Comparison of ENCODE assay signal across 24 mouse cellular contexts in the genomic region with DNA sequence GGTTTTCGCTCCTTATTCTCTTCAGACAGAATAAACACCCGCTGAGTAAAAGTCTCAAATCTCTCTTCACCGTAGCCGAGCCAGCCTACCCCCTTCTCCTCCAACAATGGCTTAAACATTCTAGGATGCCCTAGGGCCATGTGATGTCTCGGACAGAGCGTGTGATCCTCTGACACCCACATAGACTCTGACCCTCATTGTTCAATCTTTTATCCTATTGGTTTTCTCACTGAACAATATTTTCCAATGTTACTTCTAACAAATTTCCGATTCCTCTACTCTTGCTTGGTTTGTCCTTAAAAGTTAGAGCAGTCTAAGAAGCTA. TPM values are rescaled to one million over a fixed set of nuclear protein-coding genes. Genes with fewer than 3 reads are reported as not detected.
A peak's percentile ranks its signal among the peaks of the same experiment; 100 is the strongest.
DNase-seq lines count a peak whose midpoint lies in the region; ATAC-seq and TF ChIP-seq lines count a peak whose summit lies in the region.
"Had no signal": no experiment of that assay in that cellular context is flagged by ENCODE, and none has a peak within 500 bp of the region (broad histone marks: within the 10 kb centered on the region; RNA-seq: fewer than 3 reads in every experiment).

No protein-coding gene starts in this region.

- 30% methylated on average over 7 of the region's 7 CpGs for WGBS in midbrain, embryonic 11.5 days
- 36% methylated on average over 7 of the region's 7 CpGs for WGBS in midbrain, embryonic 10.5 days
- WGBS in forebrain, embryonic 13.5 days, result 38% methylated on average over 7 of the region's 7 CpGs
- WGBS in hindbrain, embryonic 16.5 days, result 42% methylated on average over 7 of the region's 7 CpGs
- 55% methylated on average over 7 of the region's 7 CpGs for WGBS in neural tube, embryonic 14.5 days

- DNase-seq in midbrain, embryonic 11.5 days (ENCODE audit: low spot score, missing footprints), result no peak
- no peak for DNase-seq in midbrain, embryonic 10.5 days (ENCODE audit: low spot score)
- DNase-seq in left cerebral cortex, adult 2 months (ENCODE audit: extremely low spot score in 1 of 2, low spot score in 2 of 2), result no peak
- DNase-seq: cerebellum, adult 2 months; embryo, embryonic 11 days; gastrocnemius, postnatal 36 days; kidney, adult 8-10 months; liver, embryonic 13.5 days; right cerebral cortex, adult 18-20 months; thymus, postnatal 14 days had no signal

- intact Hi-C loops in left cerebral cortex, adult 2 months (cut with DNase I), result no loop called here

- no peak overlapping the region for H3K4me3 ChIP-seq in midbrain, embryonic 11.5 days (ENCODE audit: low read depth, low read length)
- no peak overlapping the region for H3K4me3 ChIP-seq in midbrain, embryonic 10.5 days
- H3K4me3 ChIP-seq in forebrain, embryonic 13.5 days, result no peak overlapping the region
- peak overlapping the region; percentile 15 for H3K4me3 ChIP-seq in hindbrain, embryonic 16.5 days (ENCODE audit: low read length)
- no peak overlapping the region for H3K4me3 ChIP-seq in neural tube, embryonic 14.5 days (ENCODE audit: low read depth, low read length)
- H3K4me3 ChIP-seq in left cerebral cortex, adult 2 months, result no peak overlapping the region
- H3K4me3 ChIP-seq: heart, embryonic 15.5 days; liver, embryonic 13.5 days had no signal

- H3K4me1 ChIP-seq in midbrain, embryonic 11.5 days (ENCODE audit: control insufficient read depth, insufficient read depth, low read length), result no peaks in the 10 kb centered on the region; the same call in 1 of the 2 replicates
- peaks cover 10% of the 10 kb centered on the region for H3K4me1 ChIP-seq in midbrain, embryonic 10.5 days
- 0 out of 2 replicates have a peak, but pooled peaks cover 2% of the 10 kb centered on the region for H3K4me1 ChIP-seq in forebrain, embryonic 13.5 days
- H3K4me1 ChIP-seq in hindbrain, embryonic 16.5 days (ENCODE audit: control insufficient read depth, insufficient read depth, low read depth, low read length), result no peaks in the 10 kb centered on the region; the same call in 1 of the 2 replicates
- H3K4me1 ChIP-seq in neural tube, embryonic 14.5 days (ENCODE audit: control insufficient read depth, insufficient read depth, low read length), result no peaks in the 10 kb centered on the region
- H3K4me1 ChIP-seq: heart, embryonic 15.5 days; liver, embryonic 13.5 days had no signal

- peak overlapping the region; percentile 4; the same call in 1 of the 2 replicates for H3K9ac ChIP-seq in midbrain, embryonic 11.5 days (ENCODE audit: low read length)
- H3K9ac ChIP-seq in forebrain, embryonic 13.5 days, result no peak overlapping the region
- H3K9ac ChIP-seq in hindbrain, embryonic 16.5 days (ENCODE audit: low read depth, low read length), result no peak overlapping the region
- H3K9ac ChIP-seq in neural tube, embryonic 14.5 days (replicated peaks; ENCODE audit: low read depth, low read length), result no peak overlapping the region
- H3K9ac ChIP-seq: heart, embryonic 15.5 days; liver, embryonic 13.5 days had no signal

- no peaks in the 10 kb centered on the region for H3K27me3 ChIP-seq in midbrain, embryonic 11.5 days (ENCODE audit: control insufficient read depth, insufficient read depth, low read length)
- no peaks in the 10 kb centered on the region for H3K27me3 ChIP-seq in midbrain, embryonic 10.5 days (ENCODE audit: low read depth, poor library complexity, severe bottlenecking)
- no peaks in the 10 kb centered on the region for H3K27me3 ChIP-seq in forebrain, embryonic 13.5 days
- H3K27me3 ChIP-seq in hindbrain, embryonic 16.5 days (replicated peaks; ENCODE audit: control insufficient read depth, insufficient read depth, low read length), result no peaks in the 10 kb centered on the region
- H3K27me3 ChIP-seq in neural tube, embryonic 14.5 days (ENCODE audit: control insufficient read depth, insufficient read depth, low read length), result no peaks in the 10 kb centered on the region
- H3K27me3 ChIP-seq: heart, embryonic 15.5 days; liver, embryonic 13.5 days had no signal

- no peak overlapping the region for H3K27ac ChIP-seq in midbrain, embryonic 11.5 days (ENCODE audit: low read depth, low read length)
- H3K27ac ChIP-seq in midbrain, embryonic 10.5 days (replicated peaks), result no peak overlapping the region
- H3K27ac ChIP-seq in forebrain, embryonic 13.5 days, result no peak overlapping the region
- no peak overlapping the region for H3K27ac ChIP-seq in hindbrain, embryonic 16.5 days (ENCODE audit: low read depth, low read length)
- no peak overlapping the region for H3K27ac ChIP-seq in neural tube, embryonic 14.5 days (ENCODE audit: low read depth, low read length)
- no peak overlapping the region for H3K27ac ChIP-seq in left cerebral cortex, adult 2 months
- H3K27ac ChIP-seq: heart, embryonic 15.5 days; liver, embryonic 13.5 days had no signal

- H3K9me3 ChIP-seq in midbrain, embryonic 11.5 days (ENCODE audit: control insufficient read depth, low read length), result no peaks in the 10 kb centered on the region
- H3K9me3 ChIP-seq in midbrain, embryonic 10.5 days (replicated peaks), result no peaks in the 10 kb centered on the region
- H3K9me3 ChIP-seq in forebrain, embryonic 13.5 days (replicated peaks), result no peaks in the 10 kb centered on the region; the same call in 1 of the 2 replicates
- H3K9me3 ChIP-seq in hindbrain, embryonic 16.5 days (ENCODE audit: control insufficient read depth, low read length), result no peaks in the 10 kb centered on the region
- H3K9me3 ChIP-seq in neural tube, embryonic 14.5 days (ENCODE audit: control insufficient read depth, low read length), result no peaks in the 10 kb centered on the region
- H3K9me3 ChIP-seq: heart, embryonic 15.5 days; liver, embryonic 13.5 days had no signal

- H3K36me3 ChIP-seq in midbrain, embryonic 11.5 days (ENCODE audit: control insufficient read depth, insufficient read depth, low read length), result no peaks in the 10 kb centered on the region
- no peaks in the 10 kb centered on the region for H3K36me3 ChIP-seq in midbrain, embryonic 10.5 days
- H3K36me3 ChIP-seq in forebrain, embryonic 13.5 days (ENCODE audit: poor library complexity, severe bottlenecking), result no peaks in the 10 kb centered on the region
- no peaks in the 10 kb centered on the region for H3K36me3 ChIP-seq in hindbrain, embryonic 16.5 days (ENCODE audit: control insufficient read depth, insufficient read depth, low read length)
- H3K36me3 ChIP-seq in neural tube, embryonic 14.5 days (ENCODE audit: control insufficient read depth, insufficient read depth, low read length), result no peaks in the 10 kb centered on the region
- H3K36me3 ChIP-seq: heart, embryonic 15.5 days; liver, embryonic 13.5 days had no signal

- peak overlapping the region; percentile 23; the same call in 1 of the 2 replicates for H3K4me2 ChIP-seq in midbrain, embryonic 11.5 days
- peak overlapping the region; percentile 39 for H3K4me2 ChIP-seq in forebrain, embryonic 13.5 days
- peak overlapping the region; percentile 37 for H3K4me2 ChIP-seq in hindbrain, embryonic 16.5 days (ENCODE audit: low read length)
- peak overlapping the region; percentile 18; the same call in 1 of the 2 replicates for H3K4me2 ChIP-seq in neural tube, embryonic 14.5 days (ENCODE audit: low read depth, low read length)
- H3K4me2 ChIP-seq: liver, embryonic 13.5 days had no signal

- no peak for TF ChIP-seq CTCF in left cerebral cortex, adult 2 months (IDR thresholded peaks at IDR 0.05)

- peak; percentile 83 for ATAC-seq in midbrain, embryonic 11.5 days (ENCODE audit: low FRiP score)
- peak; percentile 43; the same call in 1 of the 2 replicates for ATAC-seq in forebrain, embryonic 13.5 days
- ATAC-seq in hindbrain, embryonic 16.5 days, result no peak
- ATAC-seq in neural tube, embryonic 14.5 days (ENCODE audit: low read depth), result no peak
- ATAC-seq in frontal cortex, adult (ENCODE audit: low TSS enrichment), result no peak
- no peak for ATAC-seq in megakaryocyte progenitor cell, adult 5-6 weeks (replicated peaks; ENCODE audit: poor library complexity)
- ATAC-seq: lung, postnatal 0 days had no signal

RNA-seq across cellular contexts. Expression of gene A730009L09Rik, which starts 45.3 kb away (rescaled TPM):
- not detected in 2 replicates for polyA plus RNA-seq in midbrain, embryonic 11.5 days (2014; fragmentation: Nextera tagmentation; extraction: Ambion mirVana)
- not detected in 2 replicates for polyA plus RNA-seq in midbrain, embryonic 10.5 days (2016; fragmentation: Nextera tagmentation; extraction: Ambion mirVana)
- not detected in 2 replicates for polyA plus RNA-seq in forebrain, embryonic 13.5 days (2015; fragmentation: Nextera tagmentation; extraction: Ambion mirVana)
- polyA plus RNA-seq in hindbrain, embryonic 16.5 days (2015; fragmentation: Nextera tagmentation; extraction: Ambion mirVana), result 0.16 and 0.43 TPM in 2 replicates
- not detected in 2 replicates for polyA plus RNA-seq in neural tube, embryonic 14.5 days (2014; fragmentation: Nextera tagmentation; extraction: Ambion mirVana)
- not detected in 2 replicates for total RNA-seq in megakaryocyte progenitor cell, adult 5-6 weeks (2015)
- not detected in 2 replicates for total RNA-seq in megakaryocyte progenitor cell, adult 5-6 weeks (2017)
- under 1 TPM; 0.30 to 0.32 TPM for total RNA-seq in left cerebral cortex, adult 2 months (2021)
- total RNA-seq: adrenal gland, postnatal 10 days; gastrocnemius, postnatal 36 days; megakaryocyte-erythroid progenitor cell, adult 5-6 weeks; neutrophil, adult 5-6 weeks had no signal
- polyA plus RNA-seq: heart, embryonic 15.5 days; large intestine, adult 2 months; limb, embryonic 11.5 days; liver, embryonic 13.5 days; lung, postnatal 0 days; spleen, adult 2 months; stomach, embryonic 16.5 days had no signal

Comparison
In these comparisons a context has a peak if more than half of its experiments do, and no peak if none do; other contexts are left out.
1. ATAC-seq: peak in midbrain, embryonic 11.5 days (single experiment) and forebrain, embryonic 13.5 days (single experiment); none in hindbrain, embryonic 16.5 days (single experiment), neural tube, embryonic 14.5 days (single experiment), frontal cortex, adult (single experiment) and megakaryocyte progenitor cell, adult 5-6 weeks (single experiment).
2. Peak in every context shown above with its lines, with median percentiles within 50 percentile points of each other: H3K4me2 ChIP-seq.